Mouse (Mus musculus) stomach, postnatal 0 days (tissue): Measurements from ENCODE around the gene Ltbp1. TPM values are rescaled to one million over a fixed set of nuclear protein-coding genes. Genes with fewer than 3 reads are reported as not detected.

ENCODE experiments used
- ATAC-seq: fragments of 200-750 bp; cut with Nextera tagmentation; 2 replicates; pipeline ENCODE4 v1.8.0; 2017; ENCODE audit not compliant: low FRiP score, low TSS enrichment
- DNase-seq: peaks from one replicate; pipeline ENCODE4 v3.0.0-alpha.2; 2016; ENCODE audit warnings: low spot score
- H3K27ac ChIP-seq: fragments of 300-500 bp; sonication (generic); replicated peaks from 2 replicates; pipeline ENCODE4 v1.5.1; 2014; ENCODE audit warnings: mild to moderate bottlenecking, control low read depth
- H3K27me3 ChIP-seq: fragments of 300-500 bp; sonication (generic); 2 replicates; pipeline ENCODE4 v1.6.1; 2014; ENCODE audit warnings: low read length; ENCODE audit not compliant: control insufficient read depth, insufficient read depth
- H3K36me3 ChIP-seq: fragments of 300-500 bp; sonication (generic); 2 replicates; pipeline ENCODE4 v1.6.1; 2014; ENCODE audit warnings: low read length, mixed read lengths; ENCODE audit not compliant: control insufficient read depth, insufficient read depth
- H3K4me1 ChIP-seq: fragments of 300-500 bp; sonication (generic); replicated peaks from 2 replicates; pipeline ENCODE4 v1.6.1; 2014; ENCODE audit warnings: antibody characterized with exemption; ENCODE audit not compliant: control insufficient read depth, insufficient read depth
- H3K4me2 ChIP-seq: fragments of 300-500 bp; sonication (generic); replicated peaks from 2 replicates; pipeline ENCODE4 v1.6.1; 2014; ENCODE audit warnings: low read depth, mild to moderate bottlenecking, control low read depth, moderate library complexity
- H3K4me3 ChIP-seq: fragments of 300-500 bp; sonication (generic); 2 replicates; pipeline ENCODE4 v1.5.1; 2014; ENCODE audit warnings: low read depth, low read length, control low read depth
- H3K9ac ChIP-seq: fragments of 300-500 bp; sonication (generic); 2 replicates; pipeline ENCODE4 v1.6.1; 2014; ENCODE audit warnings: mild to moderate bottlenecking, low read length, control low read depth, mixed read lengths
- H3K9me3 ChIP-seq: fragments of 300-500 bp; sonication (generic); 2 replicates; pipeline ENCODE4 v1.6.1; 2016; ENCODE audit warnings: low read length; ENCODE audit not compliant: control insufficient read depth
- CTCF ChIP-seq: IDR thresholded peaks from 2 replicates; pipeline ENCODE4 v1.5.1; 2016; ENCODE audit warnings: antibody characterized with exemption, low read depth, mild to moderate bottlenecking, moderate library complexity
- EP300 ChIP-seq: optimal IDR thresholded peaks from 2 replicates; pipeline ENCODE3; 2016; ENCODE audit warnings: antibody characterized with exemption
- WGBS: fragments of 180-500 bp; shearing (Covaris S2); extraction: QIAGEN DNeasy Blood & Tissue Kit; methylation state at CpG from one replicate; pipeline ENCODE4 v1.1.7; 2014; 5-methylcytosine and 5-hydroxymethylcytosine counted together
- polyA plus RNA-seq: library from polyadenylated mRNA; unstranded; fragments of >200 nt; fragmentation: Nextera tagmentation; extraction: Ambion mirVana; gene quantifications from 2 replicates; pipeline ENCODE4 v1.2.1, GENCODE M21; 2015

Ltbp1 gene
- polyA plus RNA-seq, 1 experiment from 2014 or later = 16.2 TPM

GRCm38 (mm10) chr17:75406405-75406804 lies 401.0 kb downstream of the Ltbp1 start:
- H3K9me3 ChIP-seq = no peaks in the 10 kb centered on the region
- TF ChIP-seq EP300 (no peak), CTCF (peak; percentile 66)
- no peak overlapping the region for H3K4me2 ChIP-seq
- WGBS = 41% methylated on average over 4 of the region's 4 CpGs
- H3K27ac ChIP-seq = no peak overlapping the region
- H3K36me3 ChIP-seq = no peaks in the 10 kb centered on the region
- H3K27me3 ChIP-seq = no peaks in the 10 kb centered on the region
- ATAC-seq (no peak), DNase-seq (no peak)
- no peak overlapping the region for H3K9ac ChIP-seq
- no peaks in the 10 kb centered on the region for H3K4me1 ChIP-seq
- no peak overlapping the region for H3K4me3 ChIP-seq

DNA sequence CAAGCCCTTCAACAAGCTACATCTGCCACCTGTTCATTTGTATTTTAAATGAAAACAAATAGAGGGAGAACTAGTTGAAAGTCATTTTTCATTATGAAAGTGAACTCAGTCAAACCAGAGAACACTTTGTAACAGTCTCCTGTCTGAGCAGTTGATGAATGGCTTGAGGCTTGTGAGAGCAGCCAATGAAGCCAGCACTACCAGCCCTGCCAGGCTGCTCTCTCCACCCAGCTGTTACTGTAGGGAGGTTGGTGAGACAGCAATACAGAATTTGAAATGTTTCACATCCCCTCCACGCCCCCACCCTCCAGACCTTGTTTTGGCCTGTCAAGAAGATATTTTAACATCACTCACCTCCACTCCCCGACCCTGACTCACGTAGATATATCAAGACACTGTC lies 411.5 kb downstream of the Ltbp1 start:
- WGBS = 56% methylated on average over 3 of the region's 3 CpGs
- H3K4me2 ChIP-seq = no peak overlapping the region
- no peak overlapping the region for H3K27ac ChIP-seq
- DNase-seq (no peak), ATAC-seq (no peak)
- no peak overlapping the region for H3K9ac ChIP-seq
- TF ChIP-seq CTCF = no peak
- no peak for TF ChIP-seq EP300
- H3K36me3 ChIP-seq = no peaks in the 10 kb centered on the region
- no peak overlapping the region for H3K4me3 ChIP-seq
- no peaks in the 10 kb centered on the region for H3K27me3 ChIP-seq
- no peaks in the 10 kb centered on the region for H3K4me1 ChIP-seq
- no peaks in the 10 kb centered on the region for H3K9me3 ChIP-seq

DNA sequence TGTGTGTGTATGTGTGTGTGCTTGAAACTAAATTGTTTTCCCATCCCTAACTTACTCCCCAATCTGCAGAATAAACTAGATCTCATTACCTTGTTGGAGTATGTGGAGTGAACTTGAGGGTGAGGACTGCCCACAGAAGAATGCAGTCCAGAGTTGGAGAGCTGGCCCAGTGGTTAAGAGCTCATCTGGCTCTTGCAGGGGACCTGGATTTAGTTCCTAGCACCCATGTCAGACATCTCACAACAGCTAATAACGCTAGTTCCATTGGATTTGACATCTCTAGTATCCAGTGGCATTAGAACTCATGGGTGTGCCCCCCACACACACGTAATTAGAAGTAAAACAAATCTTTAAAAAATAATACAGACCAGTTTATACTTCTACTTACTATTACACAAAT lies 428.8 kb downstream of the Ltbp1 start:
- Histone ChIP-seq H3K27me3 (no peaks in the 10 kb centered on the region), H3K4me2 (no peak overlapping the region), H3K9ac (no peak overlapping the region), H3K27ac (no peak overlapping the region), H3K36me3 (no peaks in the 10 kb centered on the region), H3K9me3 (no peaks in the 10 kb centered on the region), H3K4me3 (no peak overlapping the region), H3K4me1 (no peaks in the 10 kb centered on the region)
- WGBS = 79% methylated on average over 2 of the region's 2 CpGs
- TF ChIP-seq CTCF = no peak
- TF ChIP-seq EP300 = no peak
- no peak for DNase-seq
- ATAC-seq = no peak

DNA sequence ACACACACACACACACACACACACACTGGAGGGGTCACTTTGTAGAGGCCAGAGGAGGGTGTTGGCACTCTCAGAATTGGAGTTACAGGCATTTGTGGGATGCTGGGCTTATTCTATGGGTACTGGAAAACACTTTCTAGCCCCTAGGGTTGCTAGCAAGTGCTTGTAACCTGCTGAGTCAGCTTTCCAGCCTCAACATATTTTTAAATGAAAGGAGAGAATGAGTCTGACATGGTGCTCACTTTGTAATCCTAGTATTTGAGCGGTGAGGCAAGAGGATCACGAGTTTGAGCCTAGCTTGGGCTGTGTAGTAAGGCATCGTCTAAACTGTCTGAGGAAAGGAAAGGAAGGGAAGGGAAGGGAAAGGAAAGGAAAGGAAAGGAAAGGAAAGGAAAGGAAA lies 429.5 kb downstream of the Ltbp1 start:
- Histone ChIP-seq H3K4me3 (no peak overlapping the region), H3K4me2 (no peak overlapping the region), H3K9ac (no peak overlapping the region), H3K27me3 (no peaks in the 10 kb centered on the region), H3K9me3 (no peaks in the 10 kb centered on the region), H3K27ac (no peak overlapping the region), H3K36me3 (no peaks in the 10 kb centered on the region), H3K4me1 (no peaks in the 10 kb centered on the region)
- 72% methylated on average over 3 of the region's 3 CpGs for WGBS
- DNase-seq (no peak), ATAC-seq (no peak)
- TF ChIP-seq CTCF = no peak
- TF ChIP-seq EP300 = no peak

DNA sequence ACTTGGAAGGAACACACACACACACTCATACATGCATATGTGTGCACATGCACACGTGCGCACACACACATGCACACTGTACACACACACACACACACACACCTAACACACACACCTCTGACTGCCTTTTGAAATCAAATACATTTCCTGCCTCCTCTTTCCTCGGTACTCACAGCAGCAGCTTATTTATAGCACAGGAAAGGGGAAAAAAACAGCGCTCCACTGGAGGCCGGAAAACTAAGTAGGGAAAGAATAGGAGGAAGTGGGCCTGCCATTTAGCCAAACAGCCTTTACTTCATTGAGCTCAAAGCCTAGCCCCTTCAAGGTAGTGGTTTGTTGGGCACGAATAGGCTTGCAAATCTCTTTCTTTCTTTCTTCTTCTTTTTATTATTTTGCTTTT lies 430.2 kb downstream of the Ltbp1 start, which contains the start of gene Rasgrp3:
TSS of gene Rasgrp3 (plus strand) at position 298 of the 400 bp plus-strand sequence.
- Histone ChIP-seq H3K9ac (no peak within 1 kb of the TSS), H3K9me3 (no peaks in the 10 kb centered on the region), H3K4me2 (no peak within 1 kb of the TSS), H3K36me3 (no peaks in the 10 kb centered on the region), H3K4me3 (peak within 1 kb of the TSS; percentile 20; the same call in 1 of the 2 replicates), H3K27me3 (no peaks in the 10 kb centered on the region), H3K4me1 (no peaks in the 10 kb centered on the region), H3K27ac (peak within 1 kb of the TSS; percentile 45; the same call in 1 of the 2 replicates)
- 57% methylated on average over 6 of the region's 6 CpGs for WGBS
- no peak for ATAC-seq
- DNase-seq = no peak
- no peak for TF ChIP-seq EP300
- TF ChIP-seq CTCF = no peak

DNA sequence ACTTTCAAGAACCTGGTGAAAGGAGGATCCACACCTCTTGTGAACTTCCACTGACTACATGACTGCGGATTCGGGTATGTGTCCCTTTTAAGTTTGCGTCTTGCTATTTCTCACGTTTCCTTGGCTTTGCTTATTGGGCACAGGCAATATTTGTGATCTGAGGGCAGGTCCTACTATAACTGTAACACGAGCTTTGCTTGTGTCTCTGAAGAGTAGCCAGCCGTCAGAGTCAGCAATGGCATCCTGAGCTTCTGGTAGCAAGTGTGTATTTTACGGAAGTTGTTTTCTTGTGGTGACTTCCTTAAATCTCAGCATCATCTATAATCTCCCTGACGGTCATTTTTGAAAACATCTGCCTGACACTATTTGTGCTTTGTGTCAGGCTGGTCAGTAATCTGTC lies 430.7 kb downstream of the Ltbp1 start:
- TF ChIP-seq EP300 = no peak
- no peak for TF ChIP-seq CTCF
- no peak overlapping the region for H3K9ac ChIP-seq
- no peaks in the 10 kb centered on the region for H3K9me3 ChIP-seq
- H3K4me2 ChIP-seq = no peak overlapping the region
- no peaks in the 10 kb centered on the region for H3K36me3 ChIP-seq
- peak overlapping the region; percentile 20; the same call in 1 of the 2 replicates for H3K4me3 ChIP-seq
- DNase-seq = no peak
- WGBS = 59% methylated on average over 8 of the region's 8 CpGs
- H3K27ac ChIP-seq = peak overlapping the region; percentile 45; the same call in 1 of the 2 replicates
- no peaks in the 10 kb centered on the region for H3K4me1 ChIP-seq
- no peak for ATAC-seq
- H3K27me3 ChIP-seq = no peaks in the 10 kb centered on the region
